Mouse (Mus musculus): ENCODE results near the gene Hivep1. TPM values are rescaled to one million over a fixed set of nuclear protein-coding genes. Genes with fewer than 3 reads are reported as not detected.

The Hivep1 gene
- total RNA-seq, 2 experiments from 2014 or later: 20.9 to 24.1 TPM

DNA sequence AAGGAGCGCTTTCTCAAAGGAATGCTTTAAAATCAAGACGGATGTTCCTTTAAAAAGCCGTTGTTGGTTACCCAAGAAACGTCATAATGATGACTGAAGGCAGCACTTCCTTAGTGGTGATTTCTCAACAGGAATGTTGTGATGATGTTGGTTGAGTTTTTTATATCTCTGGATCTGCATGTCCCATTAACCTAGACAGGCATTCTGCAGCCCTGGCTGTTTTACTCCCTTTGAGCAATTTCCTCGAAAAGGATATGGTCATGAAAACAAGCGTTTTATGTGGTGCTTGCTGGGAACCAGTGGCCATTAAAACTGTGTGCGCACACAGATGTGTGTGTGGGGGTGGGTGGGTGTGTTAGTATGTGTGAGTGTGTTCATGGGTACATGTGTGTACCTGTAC, 170.6 kb downstream of the Hivep1 start:
- no peak overlapping the region for H3K27ac ChIP-seq
- no peak for DNase-seq (ENCODE audit: low spot score in 2 of 2)
- no peak overlapping the region for H3K4me3 ChIP-seq
- TF ChIP-seq CTCF (conservative IDR thresholded peaks at IDR 0.05): no peak

DNA sequence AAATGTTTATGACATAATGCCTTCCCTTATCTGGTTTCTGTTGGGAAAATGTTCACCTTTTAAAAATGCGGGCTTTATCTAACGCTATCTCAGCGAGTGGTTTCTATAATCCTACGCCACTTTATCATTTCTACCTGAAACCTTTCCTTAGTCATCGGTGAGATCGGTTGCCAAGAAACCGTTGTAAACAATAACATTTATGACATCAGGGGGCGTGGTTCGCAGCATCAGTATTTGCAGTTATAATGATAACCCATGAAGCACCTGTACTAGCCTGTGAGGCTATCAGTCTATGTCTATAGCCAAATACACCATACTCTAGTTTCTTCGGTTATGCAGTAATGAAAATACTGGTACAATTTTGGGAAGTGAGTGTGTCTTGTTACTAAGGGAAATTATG, 177.0 kb downstream of the Hivep1 start:
- no peak for DNase-seq (ENCODE audit: low spot score in 2 of 2)
- no peak overlapping the region for H3K4me3 ChIP-seq
- TF ChIP-seq CTCF (conservative IDR thresholded peaks at IDR 0.05): no peak
- H3K27ac ChIP-seq: no peak overlapping the region

DNA sequence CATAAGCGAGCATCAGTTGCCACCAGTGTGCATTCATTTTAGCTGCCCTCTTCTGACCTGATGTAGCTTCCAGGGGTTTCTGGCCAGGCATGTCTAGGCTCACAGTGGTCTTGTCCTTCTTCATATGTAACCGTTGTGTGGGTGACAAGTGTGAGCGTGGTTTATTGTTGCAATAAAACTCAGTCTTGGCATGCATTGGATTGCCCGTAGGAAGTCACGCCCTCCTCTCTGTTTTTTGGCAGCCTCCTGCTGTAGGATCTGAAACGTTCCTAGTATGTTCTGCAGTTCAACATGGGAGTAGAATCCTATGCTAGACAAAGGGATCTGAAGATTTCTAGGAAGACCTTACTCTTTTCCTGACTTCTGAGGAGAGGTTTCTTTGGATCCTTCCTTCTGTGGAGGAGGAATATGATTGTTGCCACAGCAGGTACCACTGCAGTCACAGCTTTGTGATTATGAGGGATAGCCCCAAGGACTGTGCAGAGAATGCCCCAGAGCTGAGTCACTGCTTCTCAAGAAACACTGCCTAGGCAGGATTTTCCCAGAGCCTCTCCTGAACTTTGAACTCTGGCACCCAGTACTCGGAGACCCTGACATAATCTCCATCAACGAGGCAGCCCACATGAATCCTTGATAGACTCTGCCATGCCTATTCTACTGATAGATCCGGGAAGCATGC, 182.1 kb downstream of the Hivep1 start:
- TF ChIP-seq CTCF (conservative IDR thresholded peaks at IDR 0.05): no peak
- DNase-seq (ENCODE audit: low spot score in 2 of 2): no peak
- no peak overlapping the region for H3K27ac ChIP-seq
- no peak overlapping the region for H3K4me3 ChIP-seq

DNA sequence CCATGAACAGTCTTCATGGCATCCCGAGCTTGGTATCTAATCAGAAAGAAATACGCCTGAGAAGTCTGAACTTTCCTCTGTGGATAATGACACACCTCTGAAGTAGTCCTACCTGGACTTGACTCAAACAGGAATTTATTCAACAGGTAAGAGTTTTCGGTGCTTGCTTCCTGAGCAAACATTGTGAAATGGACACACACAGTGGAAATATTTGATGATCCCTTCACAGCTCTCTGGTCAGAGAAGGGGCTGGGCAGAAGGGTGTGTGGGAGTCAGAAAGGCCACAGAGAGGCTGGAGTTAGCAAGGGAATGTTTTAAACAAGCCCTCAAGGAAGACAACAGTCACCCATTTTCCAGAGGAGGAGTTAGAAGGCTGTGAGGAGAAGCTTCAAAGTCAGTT, 186.7 kb downstream of the Hivep1 start:
- no peak for DNase-seq (ENCODE audit: low spot score in 2 of 2)
- TF ChIP-seq CTCF (conservative IDR thresholded peaks at IDR 0.05): no peak

DNA sequence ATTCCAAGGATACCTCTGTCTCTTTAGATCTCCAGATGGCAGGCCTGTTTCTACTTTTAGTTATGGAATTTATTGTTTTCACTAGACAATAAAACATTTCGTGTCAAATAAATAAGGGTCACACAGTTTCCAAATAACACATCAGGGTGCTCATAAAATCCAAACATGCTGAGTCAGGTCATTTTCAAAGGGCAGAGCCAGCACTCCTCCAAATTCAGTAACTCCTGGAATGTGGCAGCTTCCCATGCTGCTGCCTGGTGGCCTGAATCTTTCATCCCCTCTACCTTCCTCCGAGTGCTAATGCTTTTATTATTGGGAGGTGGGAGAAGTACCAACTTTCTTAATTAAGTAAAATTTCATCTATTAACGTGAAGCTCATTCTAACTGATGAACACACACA, 190.3 kb downstream of the Hivep1 start:
- H3K27ac ChIP-seq: no peak overlapping the region
- no peak overlapping the region for H3K4me3 ChIP-seq
- no peak for TF ChIP-seq CTCF (conservative IDR thresholded peaks at IDR 0.05)
- no peak for DNase-seq (ENCODE audit: low spot score in 2 of 2)

More for the DNA sequence above, 186.7 kb downstream of the Hivep1 start:
- Histone ChIP-seq H3K4me3 (no peak overlapping the region), H3K27ac (no peak overlapping the region)

Other genes starting within 250 kb of the Hivep1 start
- gene Adtrp, start 204.3 kb upstream of the Hivep1 start, total RNA-seq (2021): not detected
- 1 to 10 TPM; 2.1 to 2.3 TPM for gene Edn1, start 249.5 kb downstream of the Hivep1 start, total RNA-seq (2021)